Mouse (Mus musculus) intestine, embryonic 15.5 days (tissue): Measurements from ENCODE around the gene BC029722. TPM values are rescaled to one million over a fixed set of nuclear protein-coding genes. Genes with fewer than 3 reads are reported as not detected.

ENCODE experiments used
- ATAC-seq: fragments of 200-750 bp; cut with Nextera tagmentation; 2 replicates; pipeline ENCODE4 v1.8.0; 2017; ENCODE audit warnings: moderate TSS enrichment, moderate library complexity
- H3K27ac ChIP-seq: fragments of 300-500 bp; sonication (generic); 2 replicates; pipeline ENCODE4 v1.5.1; 2015; ENCODE audit warnings: mild to moderate bottlenecking, inconsistent platforms
- H3K27me3 ChIP-seq: fragments of 300-500 bp; sonication (generic); replicated peaks from 2 replicates; pipeline ENCODE4 v1.6.1; 2015; ENCODE audit warnings: inconsistent platforms
- H3K36me3 ChIP-seq: fragments of 300-500 bp; sonication (generic); 2 replicates; pipeline ENCODE4 v1.6.1; 2015; ENCODE audit warnings: inconsistent platforms
- H3K4me1 ChIP-seq: fragments of 300-500 bp; sonication (generic); replicated peaks from 2 replicates; pipeline ENCODE4 v1.6.1; 2015; ENCODE audit warnings: inconsistent platforms
- H3K4me2 ChIP-seq: fragments of 300-500 bp; sonication (generic); replicated peaks from 2 replicates; pipeline ENCODE4 v1.6.1; 2015; ENCODE audit warnings: mild to moderate bottlenecking, inconsistent platforms
- H3K4me3 ChIP-seq: fragments of 300-500 bp; sonication (generic); replicated peaks from 2 replicates; pipeline ENCODE4 v1.5.1; 2015; ENCODE audit warnings: inconsistent platforms
- H3K9ac ChIP-seq: fragments of 300-500 bp; sonication (generic); 2 replicates; pipeline ENCODE4 v1.6.1; 2015; ENCODE audit warnings: inconsistent platforms
- H3K9me3 ChIP-seq: fragments of 300-500 bp; sonication (generic); 2 replicates; pipeline ENCODE4 v1.6.1; 2016; ENCODE audit warnings: inconsistent platforms
- WGBS: fragments of 180-500 bp; shearing (Covaris S2); methylation state at CpG from one replicate; pipeline ENCODE4 v1.1.7; 2015; 5-methylcytosine and 5-hydroxymethylcytosine counted together
- polyA plus RNA-seq: library from polyadenylated mRNA; unstranded; fragments of >200 nt; fragmentation: Nextera tagmentation; extraction: Ambion mirVana; gene quantifications from 2 replicates; pipeline ENCODE4 v1.2.1, GENCODE M21; 2015

The BC029722 gene
- polyA plus RNA-seq: 22.0 and 24.1 TPM in 2 replicates

GRCm38 (mm10) chr2:155819392-155819448 lies at the start of gene BC029722:
BC029722 (minus strand) TSS chr2:155819426.
- H3K27ac ChIP-seq: peak within 1 kb of the TSS; percentile 80
- no peaks in the 10 kb centered on the region for H3K9me3 ChIP-seq
- H3K36me3 ChIP-seq: peaks cover 17% of the 10 kb centered on the region
- H3K4me2 ChIP-seq: peak within 1 kb of the TSS; percentile 83
- no peak for ATAC-seq
- peaks cover 19% of the 10 kb centered on the region for H3K4me1 ChIP-seq
- H3K4me3 ChIP-seq: peak within 1 kb of the TSS; percentile 68
- no peaks in the 10 kb centered on the region for H3K27me3 ChIP-seq
- H3K9ac ChIP-seq: peak within 1 kb of the TSS; percentile 77

DNA sequence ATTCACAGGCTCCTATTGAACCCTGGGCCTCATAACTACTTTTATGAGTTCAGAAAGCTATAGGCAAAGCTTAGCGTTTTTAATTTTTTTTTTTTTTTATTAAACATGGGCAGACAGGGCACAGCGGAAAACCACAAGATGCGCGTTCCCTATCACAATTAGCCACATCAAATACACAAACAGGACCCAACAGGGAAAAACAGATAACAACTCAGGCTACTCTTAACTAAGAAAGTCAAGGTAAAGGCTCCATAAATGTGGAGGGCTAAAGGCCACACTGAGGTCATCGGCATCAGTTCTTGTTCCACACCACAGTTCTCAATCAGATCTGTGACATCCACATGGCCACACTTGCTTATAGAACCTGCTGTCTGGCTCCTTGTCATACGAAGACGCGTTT lies 49.1 kb upstream of the BC029722 start:
- Histone ChIP-seq H3K9me3 (no peaks in the 10 kb centered on the region), H3K4me2 (no peak overlapping the region), H3K36me3 (0 out of 2 replicates have a peak, but pooled peaks cover 4% of the 10 kb centered on the region), H3K4me3 (no peak overlapping the region), H3K27ac (no peak overlapping the region), H3K9ac (no peak overlapping the region), H3K4me1 (peaks cover 8% of the 10 kb centered on the region), H3K27me3 (no peaks in the 10 kb centered on the region)
- WGBS: 97% methylated on average over 8 of the region's 8 CpGs
- no peak for ATAC-seq

- ATAC-seq: no peak; the same call in 1 of the 2 replicates
- WGBS: 49% methylated on average over 11 of the region's 11 CpGs
- Histone ChIP-seq H3K4me1 (peaks cover 5% of the 10 kb centered on the region; the same call in 1 of the 2 replicates), H3K4me3 (no peak overlapping the region), H3K9ac (no peak overlapping the region), H3K27me3 (no peaks in the 10 kb centered on the region), H3K36me3 (no peaks in the 10 kb centered on the region), H3K4me2 (no peak overlapping the region), H3K9me3 (no peaks in the 10 kb centered on the region), H3K27ac (no peak overlapping the region)
These were observed 44.2 kb upstream of the BC029722 start for GRCm38 (mm10) chr2:155863301-155863867.

DNA sequence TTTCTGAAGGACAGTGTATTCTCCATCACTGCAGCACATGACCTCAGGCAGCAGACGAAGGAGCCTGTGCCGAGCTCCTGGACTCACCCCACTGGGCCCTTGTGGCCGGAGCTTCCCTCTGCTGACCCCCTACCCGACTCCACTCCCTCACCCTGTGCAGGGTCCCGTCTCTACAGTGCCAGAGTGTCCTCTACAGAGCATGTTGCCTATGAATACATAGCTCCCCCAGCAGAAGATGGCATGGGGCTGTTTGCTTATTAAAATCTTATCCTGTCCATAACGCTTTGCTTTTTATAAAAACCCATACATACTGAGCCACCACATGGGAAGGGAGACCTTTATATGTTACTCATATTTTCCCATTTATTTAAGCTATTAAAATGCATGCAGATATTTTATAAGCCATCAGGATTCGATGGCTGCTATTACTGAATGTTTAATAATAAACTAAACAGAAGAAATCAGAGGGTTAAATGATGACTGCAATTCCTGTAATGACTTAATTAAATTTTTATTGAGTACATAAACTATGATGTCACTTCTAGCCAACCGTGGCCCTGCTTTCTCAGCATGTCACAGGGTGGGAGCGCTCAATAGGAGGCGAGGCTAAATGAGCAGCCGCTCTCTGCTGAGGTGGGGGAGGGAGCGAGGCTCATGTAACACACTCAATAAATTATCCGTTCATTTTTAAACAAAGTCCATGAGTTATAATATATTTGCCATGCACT lies 43.5 kb upstream of the BC029722 start:
- 56% methylated on average over 13 of the region's 13 CpGs for WGBS
- Histone ChIP-seq H3K4me2 (no peak overlapping the region), H3K36me3 (peaks cover 4% of the 10 kb centered on the region; the same call in 1 of the 2 replicates), H3K9ac (no peak overlapping the region), H3K27ac (no peak overlapping the region), H3K4me3 (no peak overlapping the region), H3K27me3 (no peaks in the 10 kb centered on the region), H3K4me1 (peaks cover 5% of the 10 kb centered on the region; the same call in 1 of the 2 replicates), H3K9me3 (no peaks in the 10 kb centered on the region)
- ATAC-seq: peak; percentile 80

GRCm38 (mm10) chr2:155861581-155861980 lies 42.4 kb upstream of the BC029722 start:
- WGBS: 91% methylated on average over 6 of the region's 6 CpGs
- no peak for ATAC-seq
- Histone ChIP-seq H3K27ac (no peak overlapping the region), H3K9ac (no peak overlapping the region), H3K27me3 (no peaks in the 10 kb centered on the region), H3K4me2 (no peak overlapping the region), H3K9me3 (no peaks in the 10 kb centered on the region), H3K4me1 (peaks cover 5% of the 10 kb centered on the region; the same call in 1 of the 2 replicates), H3K4me3 (no peak overlapping the region), H3K36me3 (peaks cover 7% of the 10 kb centered on the region)

- no peaks in the 10 kb centered on the region for H3K9me3 ChIP-seq
- peaks cover 5% of the 10 kb centered on the region; the same call in 1 of the 2 replicates for H3K4me1 ChIP-seq
- no peak overlapping the region for H3K27ac ChIP-seq
- peaks cover 12% of the 10 kb centered on the region for H3K36me3 ChIP-seq
- no peak overlapping the region for H3K4me3 ChIP-seq
- no peak overlapping the region for H3K4me2 ChIP-seq
- WGBS: 80% methylated on average over 7 of the region's 7 CpGs
- ATAC-seq: no peak
- H3K27me3 ChIP-seq: no peaks in the 10 kb centered on the region
- H3K9ac ChIP-seq: no peak overlapping the region
These were observed 40.9 kb upstream of the BC029722 start for GRCm38 (mm10) chr2:155860102-155860501.

DNA sequence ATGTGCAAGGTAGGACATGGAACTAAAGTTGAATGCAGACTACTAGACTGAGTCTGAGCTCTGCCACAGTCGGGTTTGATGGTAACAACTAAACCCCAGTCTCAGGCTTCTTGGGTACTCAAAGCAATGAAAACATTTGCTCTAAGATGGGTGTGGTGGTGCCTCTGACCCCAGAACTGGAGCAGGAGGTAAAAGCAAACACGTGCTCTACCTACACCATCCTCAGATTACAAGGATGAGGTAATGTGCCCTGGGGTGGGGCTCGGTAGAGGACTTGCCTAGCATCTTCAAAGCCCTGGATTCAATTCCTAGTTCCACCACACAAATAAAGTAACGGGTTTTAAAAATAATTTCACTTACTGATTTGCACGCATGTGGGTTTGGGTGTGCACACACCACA lies 33.3 kb upstream of the BC029722 start:
- Histone ChIP-seq H3K36me3 (peaks cover 22% of the 10 kb centered on the region), H3K4me2 (no peak overlapping the region)
- no peak for ATAC-seq

GRCm38 (mm10) chr2:155850120-155850519 lies 30.9 kb upstream of the BC029722 start:
- H3K4me2 ChIP-seq: no peak overlapping the region
- no peak overlapping the region for H3K9ac ChIP-seq
- H3K27me3 ChIP-seq: no peaks in the 10 kb centered on the region
- no peak for ATAC-seq
- no peak overlapping the region for H3K4me3 ChIP-seq
- H3K27ac ChIP-seq: no peak overlapping the region
- peaks cover 21% of the 10 kb centered on the region; the same call in 1 of the 2 replicates for H3K36me3 ChIP-seq
- no peaks in the 10 kb centered on the region for H3K9me3 ChIP-seq
- 88% methylated on average over 7 of the region's 7 CpGs for WGBS
- no peaks in the 10 kb centered on the region for H3K4me1 ChIP-seq

More for the DNA sequence above, 33.3 kb upstream of the BC029722 start:
- Histone ChIP-seq H3K27me3 (no peaks in the 10 kb centered on the region), H3K9ac (no peak overlapping the region), H3K27ac (no peak overlapping the region), H3K4me3 (no peak overlapping the region), H3K9me3 (no peaks in the 10 kb centered on the region), H3K4me1 (no peaks in the 10 kb centered on the region)
- 75% methylated on average over 5 of the region's 5 CpGs for WGBS

DNA sequence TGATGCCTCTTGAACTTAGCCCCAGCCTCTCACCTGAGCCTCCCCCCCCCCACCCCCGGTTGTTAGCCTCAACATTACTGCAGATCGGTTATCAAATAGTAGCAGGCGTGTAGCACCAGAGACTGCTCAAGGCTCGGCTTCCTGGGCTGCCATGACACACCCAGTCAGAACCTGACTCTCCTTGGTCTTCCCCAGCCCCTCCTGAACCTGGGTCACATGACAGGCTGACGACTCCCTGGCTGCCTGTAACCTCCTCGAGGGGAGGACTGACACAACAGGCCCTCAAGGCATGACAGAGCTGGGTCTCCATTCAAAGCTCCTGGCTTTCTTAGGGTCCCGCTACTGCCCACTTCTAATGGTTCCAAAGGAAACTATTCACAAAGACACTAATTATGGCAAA lies 30.2 kb upstream of the BC029722 start:
- H3K9ac ChIP-seq: no peak overlapping the region
- no peak overlapping the region for H3K4me2 ChIP-seq
- 51% methylated on average over 7 of the region's 7 CpGs for WGBS
- peaks cover 21% of the 10 kb centered on the region; the same call in 1 of the 2 replicates for H3K36me3 ChIP-seq
- no peaks in the 10 kb centered on the region for H3K4me1 ChIP-seq
- H3K27me3 ChIP-seq: no peaks in the 10 kb centered on the region
- peak; percentile 46; the same call in 1 of the 2 replicates for ATAC-seq
- no peak overlapping the region for H3K4me3 ChIP-seq
- H3K9me3 ChIP-seq: no peaks in the 10 kb centered on the region
- no peak overlapping the region for H3K27ac ChIP-seq

DNA sequence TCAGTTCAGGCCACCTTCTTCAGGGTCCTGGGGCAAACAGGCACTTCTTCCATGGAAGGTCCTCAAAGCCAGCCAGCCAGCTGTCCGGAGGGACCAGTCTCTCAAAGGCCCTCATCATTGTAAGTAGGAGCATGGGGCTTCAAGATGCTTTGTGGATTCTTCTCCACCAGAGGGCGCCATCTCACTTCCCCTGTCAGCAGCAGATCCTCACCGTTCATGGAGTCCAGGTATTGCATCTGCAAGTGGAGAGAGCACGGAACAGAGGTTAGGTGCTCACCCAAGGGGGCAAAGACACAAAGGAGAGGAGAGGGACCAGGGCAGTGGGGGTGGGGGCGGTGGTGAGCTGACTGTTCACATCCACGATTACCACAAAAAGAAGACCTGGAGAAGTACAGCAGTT lies 29.1 kb upstream of the BC029722 start:
- 29% methylated on average over 6 of the region's 6 CpGs for WGBS
- Histone ChIP-seq H3K36me3 (peaks cover 21% of the 10 kb centered on the region; the same call in 1 of the 2 replicates), H3K9me3 (no peaks in the 10 kb centered on the region)

DNA sequence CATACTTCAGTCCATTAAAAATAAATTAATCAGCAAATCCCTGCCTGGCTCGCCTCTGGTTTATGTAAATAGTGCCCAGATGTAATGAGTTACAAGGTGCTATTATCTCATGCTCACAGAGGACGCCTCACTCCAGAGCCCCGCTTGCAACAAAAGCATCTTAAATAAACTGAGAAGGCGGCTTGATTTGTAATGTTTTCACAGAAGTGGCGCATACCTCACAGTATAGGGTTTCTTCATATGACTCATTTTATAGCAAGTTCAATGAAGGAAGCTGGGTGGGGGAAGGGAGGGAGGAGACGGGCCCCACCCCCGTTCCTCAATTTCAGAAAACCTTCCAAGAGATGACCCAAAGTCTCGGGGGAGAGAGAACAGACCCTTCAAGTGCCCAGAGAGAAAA lies 27.7 kb upstream of the BC029722 start:
- Histone ChIP-seq H3K27me3 (no peaks in the 10 kb centered on the region), H3K36me3 (peaks cover 19% of the 10 kb centered on the region; the same call in 1 of the 2 replicates), H3K4me2 (no peak overlapping the region), H3K27ac (no peak overlapping the region), H3K4me3 (no peak overlapping the region), H3K9ac (no peak overlapping the region), H3K9me3 (no peaks in the 10 kb centered on the region), H3K4me1 (no peaks in the 10 kb centered on the region)
- WGBS: 74% methylated on average over 8 of the region's 8 CpGs
- no peak for ATAC-seq

More for the DNA sequence above, 29.1 kb upstream of the BC029722 start:
- no peak overlapping the region for H3K4me3 ChIP-seq
- ATAC-seq: peak; percentile 16
- no peak overlapping the region for H3K4me2 ChIP-seq
- H3K27ac ChIP-seq: no peak overlapping the region
- H3K27me3 ChIP-seq: no peaks in the 10 kb centered on the region
- H3K4me1 ChIP-seq: no peaks in the 10 kb centered on the region
- H3K9ac ChIP-seq: no peak overlapping the region

DNA sequence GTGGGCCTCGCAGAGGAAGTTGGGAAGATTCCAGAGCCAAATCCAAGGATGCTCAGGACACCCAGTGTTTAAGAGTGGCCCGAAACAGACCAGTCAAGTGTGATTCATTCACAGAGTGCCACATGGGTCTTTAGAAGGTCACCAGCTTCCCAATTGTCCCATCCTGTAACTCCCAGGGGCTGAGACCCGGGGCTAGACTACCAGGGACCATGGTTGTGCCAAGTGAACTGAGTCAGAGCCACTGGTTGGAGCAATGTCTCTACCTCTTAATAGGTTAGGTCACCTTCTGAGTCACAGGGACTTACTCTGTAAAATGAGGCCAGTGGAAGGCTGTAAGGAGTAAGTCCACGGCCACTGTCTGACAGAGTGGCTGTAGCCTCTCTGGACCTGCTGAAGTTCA lies 19.7 kb upstream of the BC029722 start:
- no peaks in the 10 kb centered on the region for H3K9me3 ChIP-seq
- no peak for ATAC-seq
- H3K27me3 ChIP-seq: no peaks in the 10 kb centered on the region
- 0 out of 2 replicates have a peak, but pooled peaks cover 3% of the 10 kb centered on the region for H3K4me1 ChIP-seq
- WGBS: 86% methylated on average over 4 of the region's 4 CpGs
- H3K9ac ChIP-seq: no peak overlapping the region
- H3K27ac ChIP-seq: no peak overlapping the region
- no peak overlapping the region for H3K4me2 ChIP-seq
- H3K36me3 ChIP-seq: no peaks in the 10 kb centered on the region
- no peak overlapping the region for H3K4me3 ChIP-seq

GRCm38 (mm10) chr2:155837961-155838360 lies 18.7 kb upstream of the BC029722 start:
- Histone ChIP-seq H3K27ac (no peak overlapping the region), H3K4me1 (0 out of 2 replicates have a peak, but pooled peaks cover 3% of the 10 kb centered on the region), H3K27me3 (no peaks in the 10 kb centered on the region), H3K9ac (no peak overlapping the region), H3K4me3 (no peak overlapping the region), H3K36me3 (no peaks in the 10 kb centered on the region), H3K4me2 (no peak overlapping the region), H3K9me3 (no peaks in the 10 kb centered on the region)
- WGBS: 57% methylated on average over 3 of the region's 3 CpGs
- peak; percentile 56 for ATAC-seq
